Mouse (Mus musculus) intestine, embryonic 15.5 days (tissue): ENCODE measurements around the gene Iqschfp. TPM values are rescaled to one million over a fixed set of nuclear protein-coding genes. Genes with fewer than 3 reads are reported as not detected.

Source experiments
- ATAC-seq: fragments of 200-750 bp; cut with Nextera tagmentation; 2 replicates; pipeline ENCODE4 v1.8.0; 2017; ENCODE audit warnings: moderate TSS enrichment, moderate library complexity
- H3K27ac ChIP-seq: fragments of 300-500 bp; sonication (generic); 2 replicates; pipeline ENCODE4 v1.5.1; 2015; ENCODE audit warnings: mild to moderate bottlenecking, inconsistent platforms
- H3K27me3 ChIP-seq: fragments of 300-500 bp; sonication (generic); replicated peaks from 2 replicates; pipeline ENCODE4 v1.6.1; 2015; ENCODE audit warnings: inconsistent platforms
- H3K36me3 ChIP-seq: fragments of 300-500 bp; sonication (generic); 2 replicates; pipeline ENCODE4 v1.6.1; 2015; ENCODE audit warnings: inconsistent platforms
- H3K4me1 ChIP-seq: fragments of 300-500 bp; sonication (generic); replicated peaks from 2 replicates; pipeline ENCODE4 v1.6.1; 2015; ENCODE audit warnings: inconsistent platforms
- H3K4me2 ChIP-seq: fragments of 300-500 bp; sonication (generic); replicated peaks from 2 replicates; pipeline ENCODE4 v1.6.1; 2015; ENCODE audit warnings: mild to moderate bottlenecking, inconsistent platforms
- H3K4me3 ChIP-seq: fragments of 300-500 bp; sonication (generic); replicated peaks from 2 replicates; pipeline ENCODE4 v1.5.1; 2015; ENCODE audit warnings: inconsistent platforms
- H3K9ac ChIP-seq: fragments of 300-500 bp; sonication (generic); 2 replicates; pipeline ENCODE4 v1.6.1; 2015; ENCODE audit warnings: inconsistent platforms
- H3K9me3 ChIP-seq: fragments of 300-500 bp; sonication (generic); 2 replicates; pipeline ENCODE4 v1.6.1; 2016; ENCODE audit warnings: inconsistent platforms
- WGBS: fragments of 180-500 bp; shearing (Covaris S2); methylation state at CpG from one replicate; pipeline ENCODE4 v1.1.7; 2015; 5-methylcytosine and 5-hydroxymethylcytosine counted together
- polyA plus RNA-seq: library from polyadenylated mRNA; unstranded; fragments of >200 nt; fragmentation: Nextera tagmentation; extraction: Ambion mirVana; gene quantifications from 2 replicates; pipeline ENCODE4 v1.2.1, GENCODE M21; 2015

The Iqschfp gene
- polyA plus RNA-seq, 1 experiment from 2014 or later = not detected

DNA sequence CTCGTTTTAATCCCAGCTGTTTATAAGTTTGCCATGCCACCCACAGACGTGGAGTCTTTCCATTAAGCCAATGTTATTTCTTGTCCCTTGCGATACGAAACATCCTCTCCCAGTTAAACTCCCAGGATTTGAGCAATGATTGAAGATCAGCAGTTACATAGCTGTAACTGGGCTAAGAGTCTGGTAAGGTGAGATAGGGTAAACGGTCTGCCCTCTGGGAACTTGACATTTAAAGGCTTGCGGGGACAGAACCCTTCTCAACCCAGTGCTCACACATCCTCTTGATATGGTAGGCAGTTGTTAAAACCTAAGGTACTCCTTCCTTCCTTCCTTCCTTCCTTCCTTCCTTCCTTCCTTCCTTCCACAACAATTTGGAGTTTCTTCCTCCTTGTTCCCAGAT is 604.5 kb downstream of the Iqschfp start:
- no peaks in the 10 kb centered on the region for H3K9me3 ChIP-seq
- no peak overlapping the region for H3K27ac ChIP-seq
- no peak for ATAC-seq
- no peak overlapping the region for H3K9ac ChIP-seq
- no peaks in the 10 kb centered on the region for H3K36me3 ChIP-seq
- H3K27me3 ChIP-seq = no peaks in the 10 kb centered on the region
- H3K4me1 ChIP-seq = peaks cover 13% of the 10 kb centered on the region; the same call in 1 of the 2 replicates
- peak overlapping the region; percentile 98 for H3K4me2 ChIP-seq
- H3K4me3 ChIP-seq = no peak overlapping the region
- WGBS = 51% methylated on average over 6 of the region's 6 CpGs

GRCm38 (mm10) chr3:68499532-68500152 is 607.6 kb downstream of the Iqschfp start:
- no peak overlapping the region for H3K4me3 ChIP-seq
- H3K36me3 ChIP-seq = no peaks in the 10 kb centered on the region
- H3K4me1 ChIP-seq = 0 out of 2 replicates have a peak, but pooled peaks cover 7% of the 10 kb centered on the region
- H3K27me3 ChIP-seq = no peaks in the 10 kb centered on the region
- no peak overlapping the region for H3K9ac ChIP-seq
- H3K4me2 ChIP-seq = no peak overlapping the region
- no peaks in the 10 kb centered on the region for H3K9me3 ChIP-seq
- ATAC-seq = no peak
- H3K27ac ChIP-seq = no peak overlapping the region
- 82% methylated on average over 6 of the region's 6 CpGs for WGBS

DNA sequence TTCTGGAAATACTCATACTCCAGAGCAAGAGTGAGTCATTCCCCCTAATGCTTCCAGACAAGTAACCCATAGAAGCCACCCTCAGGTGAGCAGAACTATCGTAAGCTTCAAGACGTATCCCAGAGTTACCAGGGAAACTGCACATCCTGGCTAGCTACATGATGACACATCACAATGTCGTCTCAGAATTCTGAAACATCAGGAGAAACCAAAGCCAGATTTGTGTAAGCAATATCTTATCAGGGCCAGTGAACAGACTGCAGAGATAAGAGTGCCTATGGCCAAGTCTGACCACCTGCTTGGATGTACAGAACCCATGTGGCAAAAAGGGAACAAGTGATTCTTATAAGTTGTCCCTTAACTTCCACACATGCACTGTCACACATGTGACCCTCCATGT is 612.8 kb downstream of the Iqschfp start:
- 70% methylated on average over 3 of the region's 3 CpGs for WGBS
- Histone ChIP-seq H3K27me3 (no peaks in the 10 kb centered on the region), H3K4me2 (no peak overlapping the region), H3K9me3 (no peaks in the 10 kb centered on the region), H3K27ac (no peak overlapping the region), H3K36me3 (no peaks in the 10 kb centered on the region), H3K4me1 (0 out of 2 replicates have a peak, but pooled peaks cover 3% of the 10 kb centered on the region), H3K4me3 (no peak overlapping the region), H3K9ac (no peak overlapping the region)
- no peak for ATAC-seq

- H3K27ac ChIP-seq = no peak overlapping the region
- 43% methylated on average over 7 of the region's 7 CpGs for WGBS
These were observed 614.8 kb downstream of the Iqschfp start for GRCm38 (mm10) chr3:68506769-68507318.

GRCm38 (mm10) chr3:68508629-68509028 is 616.6 kb downstream of the Iqschfp start:
- H3K36me3 ChIP-seq = no peaks in the 10 kb centered on the region
- no peak overlapping the region for H3K9ac ChIP-seq
- 40% methylated on average over 6 of the region's 6 CpGs for WGBS
- H3K4me1 ChIP-seq = peaks cover 6% of the 10 kb centered on the region; the same call in 1 of the 2 replicates
- no peak overlapping the region for H3K27ac ChIP-seq
- peak; percentile 39; the same call in 1 of the 2 replicates for ATAC-seq
- H3K27me3 ChIP-seq = no peaks in the 10 kb centered on the region
- H3K9me3 ChIP-seq = no peaks in the 10 kb centered on the region
- no peak overlapping the region for H3K4me2 ChIP-seq
- no peak overlapping the region for H3K4me3 ChIP-seq

More at GRCm38 (mm10) chr3:68506769-68507318, 614.8 kb downstream of the Iqschfp start:
- no peaks in the 10 kb centered on the region for H3K36me3 ChIP-seq
- H3K4me3 ChIP-seq = no peak overlapping the region
- ATAC-seq = no peak
- H3K27me3 ChIP-seq = no peaks in the 10 kb centered on the region
- H3K9ac ChIP-seq = no peak overlapping the region
- H3K9me3 ChIP-seq = no peaks in the 10 kb centered on the region
- H3K4me1 ChIP-seq = 0 out of 2 replicates have a peak, but pooled peaks cover 3% of the 10 kb centered on the region
- H3K4me2 ChIP-seq = no peak overlapping the region

DNA sequence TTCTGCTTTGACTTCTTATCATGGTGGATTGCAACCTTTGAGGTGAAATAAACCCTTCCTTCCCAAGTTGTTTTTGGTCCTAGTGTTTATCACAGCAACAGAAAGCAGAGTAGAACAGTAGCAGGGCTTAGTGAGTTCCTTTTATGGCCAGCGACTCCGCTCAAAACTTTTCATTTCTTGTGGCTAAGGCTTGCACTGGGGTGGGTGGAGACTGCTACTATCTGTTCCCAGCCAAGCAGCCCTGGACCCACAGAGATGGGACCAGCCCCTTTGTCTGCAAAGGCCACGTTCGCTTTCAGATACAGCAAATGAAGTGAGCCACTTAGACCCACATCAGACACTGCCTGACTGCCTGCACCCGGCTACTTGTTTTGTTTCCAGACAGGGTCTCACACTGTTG is 618.8 kb downstream of the Iqschfp start:
- H3K27ac ChIP-seq = no peak overlapping the region
- peaks cover 8% of the 10 kb centered on the region; the same call in 1 of the 2 replicates for H3K4me1 ChIP-seq
- no peak overlapping the region for H3K4me2 ChIP-seq
- H3K9me3 ChIP-seq = no peaks in the 10 kb centered on the region
- no peak for ATAC-seq
- no peaks in the 10 kb centered on the region for H3K36me3 ChIP-seq
- no peak overlapping the region for H3K4me3 ChIP-seq
- no peaks in the 10 kb centered on the region for H3K27me3 ChIP-seq
- no peak overlapping the region for H3K9ac ChIP-seq
- 82% methylated on average over 5 of the region's 5 CpGs for WGBS

GRCm38 (mm10) chr3:68511744-68512143 is 619.7 kb downstream of the Iqschfp start:
- Histone ChIP-seq H3K9me3 (no peaks in the 10 kb centered on the region), H3K4me2 (no peak overlapping the region), H3K9ac (no peak overlapping the region), H3K4me1 (peaks cover 8% of the 10 kb centered on the region; the same call in 1 of the 2 replicates), H3K4me3 (no peak overlapping the region), H3K27me3 (no peaks in the 10 kb centered on the region), H3K36me3 (no peaks in the 10 kb centered on the region), H3K27ac (no peak overlapping the region)
- 75% methylated on average over 4 of the region's 4 CpGs for WGBS
- ATAC-seq = no peak

GRCm38 (mm10) chr3:68512327-68512726 is 620.3 kb downstream of the Iqschfp start:
- peaks cover 6% of the 10 kb centered on the region; the same call in 1 of the 2 replicates for H3K4me1 ChIP-seq
- H3K4me2 ChIP-seq = no peak overlapping the region
- ATAC-seq = no peak
- no peaks in the 10 kb centered on the region for H3K36me3 ChIP-seq
- no peak overlapping the region for H3K4me3 ChIP-seq
- no peak overlapping the region for H3K27ac ChIP-seq
- no peaks in the 10 kb centered on the region for H3K27me3 ChIP-seq
- WGBS = 64% methylated on average over 11 of the region's 11 CpGs
- no peak overlapping the region for H3K9ac ChIP-seq
- H3K9me3 ChIP-seq = no peaks in the 10 kb centered on the region

- ATAC-seq = peak; percentile 74
- H3K4me1 ChIP-seq = peaks cover 5% of the 10 kb centered on the region; the same call in 1 of the 2 replicates
- H3K36me3 ChIP-seq = no peaks in the 10 kb centered on the region
- H3K27ac ChIP-seq = no peak overlapping the region
- WGBS = 39% methylated on average over 7 of the region's 7 CpGs
- no peak overlapping the region for H3K4me3 ChIP-seq
- H3K27me3 ChIP-seq = no peaks in the 10 kb centered on the region
- H3K4me2 ChIP-seq = no peak overlapping the region
- no peaks in the 10 kb centered on the region for H3K9me3 ChIP-seq
- H3K9ac ChIP-seq = no peak overlapping the region
These were observed 621.5 kb downstream of the Iqschfp start for GRCm38 (mm10) chr3:68513340-68514119.

DNA sequence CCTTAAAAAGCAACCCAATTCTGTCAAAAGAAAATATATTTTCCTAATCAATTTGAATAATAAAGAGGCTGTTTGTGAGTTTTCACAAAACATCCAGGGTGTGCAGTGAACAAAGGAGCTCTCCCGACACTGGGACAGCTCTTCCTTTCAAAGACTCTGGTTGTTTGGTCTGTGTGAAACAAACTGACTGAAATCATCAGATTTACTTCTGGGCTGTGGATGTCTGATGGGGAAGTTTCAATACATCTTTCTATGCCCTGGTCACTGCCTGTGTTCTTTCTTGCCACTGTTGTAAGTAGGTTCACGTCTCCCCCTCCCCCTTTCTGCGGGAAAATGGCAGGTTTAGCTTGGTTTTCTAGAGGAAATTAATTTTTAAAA is 622.1 kb downstream of the Iqschfp start:
- Histone ChIP-seq H3K4me3 (no peak overlapping the region), H3K9me3 (no peaks in the 10 kb centered on the region), H3K9ac (no peak overlapping the region), H3K27me3 (no peaks in the 10 kb centered on the region), H3K36me3 (no peaks in the 10 kb centered on the region), H3K4me1 (peaks cover 5% of the 10 kb centered on the region; the same call in 1 of the 2 replicates), H3K4me2 (no peak overlapping the region), H3K27ac (no peak overlapping the region)
- WGBS = 73% methylated on average over 3 of the region's 3 CpGs
- no peak for ATAC-seq

DNA sequence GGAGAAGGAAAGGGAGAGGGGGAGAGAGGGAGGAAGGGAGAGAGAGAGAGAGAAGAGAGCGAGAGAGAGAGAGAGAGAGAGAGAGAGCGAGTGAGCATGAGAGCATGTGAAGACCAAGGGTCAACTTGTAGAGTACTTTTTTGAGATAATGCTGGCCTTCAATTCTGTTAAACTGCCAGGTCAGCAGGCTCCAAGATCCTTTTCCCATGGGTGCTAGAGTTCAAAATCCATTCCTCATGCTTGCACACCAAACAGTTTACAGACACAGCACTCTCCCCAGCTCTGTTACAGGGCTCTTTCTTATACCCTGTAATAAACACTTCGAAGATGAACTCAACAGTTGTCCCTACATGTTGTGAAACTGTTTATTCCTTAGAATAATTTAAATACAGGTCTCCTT is 622.7 kb downstream of the Iqschfp start:
- no peak overlapping the region for H3K27ac ChIP-seq
- H3K4me3 ChIP-seq = no peak overlapping the region
- ATAC-seq = peak; percentile 55
- H3K4me2 ChIP-seq = no peak overlapping the region
- H3K4me1 ChIP-seq = peaks cover 5% of the 10 kb centered on the region; the same call in 1 of the 2 replicates
- no peaks in the 10 kb centered on the region for H3K27me3 ChIP-seq
- no peak overlapping the region for H3K9ac ChIP-seq
- no peaks in the 10 kb centered on the region for H3K36me3 ChIP-seq
- 67% methylated on average over 3 of the region's 3 CpGs for WGBS
- no peaks in the 10 kb centered on the region for H3K9me3 ChIP-seq

- H3K4me3 ChIP-seq = no peak overlapping the region
- H3K9me3 ChIP-seq = no peaks in the 10 kb centered on the region
- H3K36me3 ChIP-seq = no peaks in the 10 kb centered on the region
- no peaks in the 10 kb centered on the region for H3K27me3 ChIP-seq
- no peak overlapping the region for H3K9ac ChIP-seq
- 82% methylated on average over 12 of the region's 12 CpGs for WGBS
- H3K4me1 ChIP-seq = peaks cover 5% of the 10 kb centered on the region; the same call in 1 of the 2 replicates
- H3K27ac ChIP-seq = no peak overlapping the region
- no peak for ATAC-seq
- H3K4me2 ChIP-seq = no peak overlapping the region
These were observed 624.5 kb downstream of the Iqschfp start for GRCm38 (mm10) chr3:68516393-68517081.
